Mouse (Mus musculus) thymus, adult 2 months (tissue): ENCODE data around the gene Zdhhc4. TPM values are rescaled to one million over a fixed set of nuclear protein-coding genes. Genes with fewer than 3 reads are reported as not detected.

Experiments used
- DNase-seq: peaks from one replicate; pipeline ENCODE4 v3.0.0; 2021
- H3K27ac ChIP-seq: fragments of 200-500 bp; 2 replicates; pipeline ENCODE4 v1.5.1; 2012; ENCODE audit warnings: low read length, control low read depth; ENCODE audit not compliant: control insufficient read depth, insufficient read depth
- H3K27me3 ChIP-seq: fragments of 200-500 bp; 2 replicates; pipeline ENCODE4 v1.6.1; 2012; ENCODE audit warnings: mild to moderate bottlenecking, low read length, moderate library complexity, mixed read lengths; ENCODE audit not compliant: control insufficient read depth, insufficient read depth
- H3K36me3 ChIP-seq: fragments of 200-500 bp; 2 replicates; pipeline ENCODE4 v1.6.1; 2012; ENCODE audit warnings: mild to moderate bottlenecking, low read length, moderate library complexity; ENCODE audit not compliant: control insufficient read depth, insufficient read depth
- H3K4me1 ChIP-seq: fragments of 200-500 bp; replicated peaks from 2 replicates; pipeline ENCODE4 v1.6.1; 2012; ENCODE audit warnings: low read length; ENCODE audit not compliant: control insufficient read depth, insufficient read depth
- H3K4me3 ChIP-seq: fragments of 200-500 bp; 2 replicates; pipeline ENCODE4 v1.5.1; 2012; ENCODE audit warnings: mild to moderate bottlenecking, low read length, control low read depth, moderate library complexity; ENCODE audit not compliant: control insufficient read depth, insufficient read depth
- CTCF ChIP-seq: fragments of 200-500 bp; IDR thresholded peaks from 2 replicates; pipeline ENCODE4 v1.5.1; 2012; ENCODE audit warnings: mild to moderate bottlenecking, control low read depth, low read length, moderate library complexity, borderline replicate concordance; ENCODE audit not compliant: control insufficient read depth, poor library complexity, insufficient read depth; ENCODE audit errors: extremely low read depth
- POLR2A ChIP-seq: fragments of 200-500 bp; IDR thresholded peaks from 2 replicates; pipeline ENCODE4 v1.6.1; 2012; ENCODE audit warnings: mild to moderate bottlenecking, low read length, control low read depth, moderate library complexity; ENCODE audit not compliant: control insufficient read depth, poor library complexity, insufficient read depth; ENCODE audit errors: extremely low read depth
- whole genome bisulfite sequencing: fragments of 180-500 bp; shearing (Covaris S2); methylation state at CpG from one replicate; pipeline ENCODE4 v1.1.7; 2018; 5-methylcytosine and 5-hydroxymethylcytosine counted together
- polyA plus RNA-seq: library from polyadenylated mRNA; depleted of rRNA; stranded (reverse); fragments of >200 nt; gene quantifications from 2 replicates; pipeline ENCODE4 v1.2.3, GENCODE M21; 2012

Zdhhc4 gene
- polyA plus RNA-seq, 1 experiment = 118 TPM

DNA sequence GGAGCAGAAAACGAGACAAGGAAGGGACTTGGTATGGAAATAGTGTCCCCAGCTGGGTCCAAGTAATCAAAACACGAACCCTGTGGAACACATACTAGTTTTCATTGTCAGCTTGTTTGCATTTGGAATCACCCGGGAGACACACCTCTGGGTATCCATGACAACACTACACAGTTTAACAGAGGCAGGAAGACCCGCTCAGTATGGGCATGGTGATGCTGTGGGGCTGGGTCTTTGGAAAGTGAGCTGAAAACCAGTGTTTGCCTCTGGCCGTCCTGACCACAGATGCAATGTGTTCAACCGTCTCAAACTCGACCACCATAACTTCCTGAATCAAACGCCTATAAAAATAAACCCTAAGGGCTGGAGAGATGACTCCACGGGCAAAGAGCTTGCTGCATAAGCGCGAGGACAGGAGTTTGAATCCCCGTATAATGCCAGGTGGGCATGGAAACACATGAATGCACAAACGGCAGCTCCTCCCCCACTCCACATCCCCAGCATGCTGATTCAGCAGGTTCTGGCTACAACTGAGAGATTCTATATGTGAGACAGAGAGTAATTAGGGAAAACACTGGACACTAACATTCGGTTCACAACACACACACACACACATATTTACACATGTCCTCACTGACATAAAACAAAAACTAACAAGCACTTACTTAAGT is 5.5 kb upstream of the Zdhhc4 start:
- Histone ChIP-seq H3K27ac (no peak overlapping the region), H3K27me3 (no peaks in the 10 kb centered on the region), H3K4me3 (no peak overlapping the region), H3K4me1 (0 out of 2 replicates have a peak, but pooled peaks cover 4% of the 10 kb centered on the region), H3K36me3 (no peaks in the 10 kb centered on the region)
- DNase-seq = no peak
- WGBS = 30% methylated on average over 14 of the region's 14 CpGs
- TF ChIP-seq POLR2A (no peak), CTCF (no peak)

DNA sequence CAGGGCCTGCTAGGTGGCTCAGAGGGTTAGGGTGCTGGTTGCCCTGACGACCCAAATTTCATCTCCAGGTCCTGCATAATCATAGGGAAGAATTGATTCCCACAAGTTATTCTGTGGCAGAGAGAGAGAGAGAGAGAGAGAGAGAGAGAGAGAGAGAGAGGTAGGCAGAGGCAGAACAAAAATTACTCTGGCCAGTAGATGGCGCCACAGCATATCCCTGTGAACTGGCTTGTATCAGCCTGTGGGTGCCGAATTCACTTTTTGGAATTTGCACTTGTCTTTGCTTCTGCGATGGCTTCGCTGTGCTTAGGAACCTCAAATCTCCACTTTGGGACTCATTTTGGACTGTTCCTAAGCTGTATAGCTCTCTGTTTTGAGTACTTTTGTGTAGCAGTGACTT is 4.8 kb upstream of the Zdhhc4 start:
- Histone ChIP-seq H3K36me3 (no peaks in the 10 kb centered on the region), H3K4me3 (no peak overlapping the region), H3K27ac (no peak overlapping the region), H3K4me1 (0 out of 2 replicates have a peak, but pooled peaks cover 4% of the 10 kb centered on the region), H3K27me3 (no peaks in the 10 kb centered on the region)
- DNase-seq = peak; percentile 66
- WGBS = 9% methylated on average over 5 of the region's 5 CpGs
- TF ChIP-seq CTCF (no peak), POLR2A (no peak)

DNA sequence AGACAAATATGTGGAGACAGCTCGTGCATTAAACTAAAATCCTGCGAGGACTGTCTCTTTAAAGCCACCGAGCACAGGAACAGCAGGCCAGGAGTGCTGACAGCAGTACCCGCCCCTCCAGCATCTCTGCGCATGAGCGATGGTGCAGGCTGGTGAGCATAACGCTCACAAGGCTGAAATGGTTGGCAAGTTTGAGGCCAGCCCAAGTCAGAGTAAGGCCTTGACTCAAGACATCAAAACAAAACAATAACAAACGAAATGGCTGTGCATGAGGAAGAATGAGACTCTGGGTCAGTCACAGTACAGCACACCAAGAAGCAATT is 11.8 kb downstream of the Zdhhc4 start:
- peaks cover 17% of the 10 kb centered on the region for H3K36me3 ChIP-seq
- no peak for DNase-seq

DNA sequence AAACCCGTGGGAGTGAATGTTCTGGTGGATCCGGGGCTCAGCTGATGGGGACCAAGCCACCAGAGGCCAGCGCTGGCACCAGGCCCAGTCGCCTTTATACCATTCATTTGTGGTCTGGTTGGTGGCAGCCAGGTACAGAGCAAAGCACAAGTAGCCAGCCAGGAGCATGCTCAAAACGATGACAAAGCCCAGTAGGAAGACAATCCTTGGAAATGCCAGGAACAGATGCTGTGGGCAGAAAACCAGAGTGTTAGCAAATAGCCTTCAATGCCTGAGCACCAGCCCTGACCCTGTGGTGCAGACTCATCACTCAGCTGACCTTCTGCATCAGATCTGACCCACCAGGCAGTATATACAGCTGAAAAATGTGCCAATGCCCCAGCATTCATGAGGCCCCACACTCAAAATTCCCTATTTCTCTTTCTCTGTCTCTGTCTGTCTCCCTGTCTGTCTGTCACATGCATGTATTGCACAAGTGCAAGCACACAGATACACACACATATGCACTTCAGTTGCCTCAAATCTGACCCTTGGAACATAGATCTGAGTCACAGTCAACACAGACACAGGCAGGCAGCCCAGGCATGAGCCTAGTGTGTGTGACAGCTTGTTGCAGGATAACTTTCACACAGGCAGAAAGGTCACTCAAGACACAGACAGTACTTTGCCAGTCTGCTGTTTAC is 12.3 kb downstream of the Zdhhc4 start:
- no peak for TF ChIP-seq CTCF
- no peak for TF ChIP-seq POLR2A
- Histone ChIP-seq H3K4me1 (peaks cover 14% of the 10 kb centered on the region), H3K27ac (no peak overlapping the region), H3K4me3 (no peak overlapping the region), H3K27me3 (no peaks in the 10 kb centered on the region), H3K36me3 (peaks cover 14% of the 10 kb centered on the region)
- DNase-seq = no peak
- WGBS = 91% methylated on average over 5 of the region's 5 CpGs

More for the DNA sequence above, 11.8 kb downstream of the Zdhhc4 start:
- TF ChIP-seq CTCF (no peak), POLR2A (no peak)
- Histone ChIP-seq H3K4me3 (no peak overlapping the region), H3K27ac (no peak overlapping the region), H3K4me1 (peaks cover 14% of the 10 kb centered on the region), H3K27me3 (no peaks in the 10 kb centered on the region)
- WGBS = 97% methylated on average over 8 of the region's 8 CpGs

DNA sequence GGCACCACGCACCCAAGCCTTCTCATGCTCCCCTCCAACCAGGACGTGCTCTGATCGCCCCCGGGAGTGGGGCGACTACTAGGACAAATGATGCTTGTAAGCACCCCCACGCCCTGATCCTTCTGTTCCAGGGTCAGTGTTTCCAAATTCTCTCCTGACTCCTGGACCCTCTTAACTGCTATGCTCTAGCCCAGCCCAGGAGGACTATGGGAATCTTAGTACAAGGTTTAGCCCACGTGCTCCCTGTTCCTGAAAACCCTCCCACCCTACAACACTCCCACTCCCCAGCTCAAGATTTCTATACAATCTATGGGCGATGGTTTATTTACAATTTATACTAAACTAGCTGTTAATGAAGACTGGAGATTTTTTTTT is 13.6 kb downstream of the Zdhhc4 start:
- 22% methylated on average over 8 of the region's 8 CpGs for WGBS
- H3K36me3 ChIP-seq = peaks cover 20% of the 10 kb centered on the region
- H3K4me3 ChIP-seq = no peak overlapping the region

DNA sequence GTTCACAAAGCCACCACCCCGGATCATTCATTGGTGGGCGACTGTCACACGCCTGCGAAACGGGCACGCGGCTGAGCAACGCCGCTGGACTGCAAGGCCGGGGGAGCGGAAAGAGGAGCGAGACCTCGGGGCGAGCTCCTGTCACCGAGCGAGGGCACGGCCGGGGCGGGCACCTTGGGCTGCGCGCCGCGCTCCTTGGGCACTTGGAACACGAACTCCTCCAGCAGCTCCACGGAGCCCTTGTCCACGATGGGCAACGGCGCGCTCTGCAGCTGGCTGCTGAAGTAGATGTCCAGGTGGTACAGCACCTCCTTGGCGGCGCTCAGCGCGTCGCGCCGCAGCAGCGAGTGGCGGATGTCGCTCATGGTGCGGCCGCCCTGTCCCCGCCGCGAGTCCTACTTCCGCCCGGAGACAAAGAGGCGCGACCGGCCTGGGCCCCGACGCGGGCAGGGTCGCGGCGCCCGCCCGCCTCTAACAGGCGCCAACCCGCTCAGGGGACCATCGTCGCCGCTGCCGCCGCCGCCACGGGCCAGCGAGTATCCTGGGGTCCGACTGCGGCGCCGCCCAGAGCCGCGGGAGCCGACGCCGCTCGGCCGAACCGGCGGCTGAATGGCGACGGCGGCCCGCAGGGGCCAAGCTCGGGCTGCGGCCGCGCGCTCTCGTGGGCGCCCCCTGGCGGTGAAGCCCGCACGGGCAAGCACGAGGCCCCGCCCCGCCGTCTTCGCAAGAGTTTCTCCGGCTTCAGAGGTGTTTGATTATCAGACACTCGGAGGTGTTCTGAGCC is 14.1 kb downstream of the Zdhhc4 start, which contains the start of gene E130309D02Rik:
Gene E130309D02Rik, minus strand, starts transcription at position 631 of the 784 bp plus-strand sequence.
- TF ChIP-seq POLR2A (peak; percentile 87), CTCF (peak; percentile 97)
- WGBS = under 1% methylated on average over 101 of the region's 101 CpGs
- peak; percentile 88 for DNase-seq
- Histone ChIP-seq H3K36me3 (peaks cover 23% of the 10 kb centered on the region), H3K27me3 (no peaks in the 10 kb centered on the region), H3K4me3 (peak within 1 kb of the TSS; percentile 94), H3K27ac (no peak within 1 kb of the TSS; the same call in 1 of the 2 replicates), H3K4me1 (peaks cover 14% of the 10 kb centered on the region)

More for the DNA sequence above, 13.6 kb downstream of the Zdhhc4 start:
- Histone ChIP-seq H3K27ac (no peak overlapping the region), H3K4me1 (peaks cover 14% of the 10 kb centered on the region), H3K27me3 (no peaks in the 10 kb centered on the region)
- TF ChIP-seq CTCF (no peak), POLR2A (no peak)
- DNase-seq = no peak
